Mouse (Mus musculus) kidney, embryonic 16.5 days (tissue): Measurements from ENCODE around the gene St3gal3. TPM values are rescaled to one million over a fixed set of nuclear protein-coding genes. Genes with fewer than 3 reads are reported as not detected.

Experiments used
- ATAC-seq: fragments of 200-750 bp; cut with Nextera tagmentation; 2 replicates; pipeline ENCODE4 v1.8.0; 2017; ENCODE audit warnings: moderate TSS enrichment; ENCODE audit not compliant: low FRiP score, low TSS enrichment
- H3K27ac ChIP-seq: fragments of 300-500 bp; sonication (generic); 2 replicates; pipeline ENCODE4 v1.5.1; 2014; ENCODE audit warnings: low read length
- H3K27me3 ChIP-seq: fragments of 300-500 bp; sonication (generic); 2 replicates; pipeline ENCODE4 v1.6.1; 2014; ENCODE audit warnings: low read length, control low read depth, mixed read lengths; ENCODE audit not compliant: insufficient read depth
- H3K36me3 ChIP-seq: fragments of 300-500 bp; sonication (generic); 2 replicates; pipeline ENCODE4 v1.6.1; 2014; ENCODE audit warnings: low read length, control low read depth, mixed read lengths; ENCODE audit not compliant: insufficient read depth
- H3K4me1 ChIP-seq: fragments of 300-500 bp; sonication (generic); 2 replicates; pipeline ENCODE4 v1.6.1; 2014; ENCODE audit warnings: low read length, control low read depth, mixed read lengths; ENCODE audit not compliant: insufficient read depth
- H3K4me2 ChIP-seq: fragments of 300-500 bp; sonication (generic); replicated peaks from 2 replicates; pipeline ENCODE4 v1.6.1; 2014; ENCODE audit warnings: low read depth, low read length
- H3K4me3 ChIP-seq: fragments of 300-500 bp; sonication (generic); 2 replicates; pipeline ENCODE4 v1.5.1; 2014; ENCODE audit warnings: mild to moderate bottlenecking, low read length
- H3K9ac ChIP-seq: fragments of 300-500 bp; sonication (generic); replicated peaks from 2 replicates; pipeline ENCODE4 v1.6.1; 2014; ENCODE audit warnings: low read length
- H3K9me3 ChIP-seq: fragments of 300-500 bp; sonication (generic); 2 replicates; pipeline ENCODE4 v1.6.1; 2016; ENCODE audit warnings: low read length, control low read depth
- WGBS: fragments of 180-500 bp; shearing (Covaris S2); extraction: QIAGEN DNeasy Blood & Tissue Kit; methylation state at CpG from one replicate; pipeline ENCODE4 v1.1.7; 2014; 5-methylcytosine and 5-hydroxymethylcytosine counted together
- polyA plus RNA-seq: library from polyadenylated mRNA; unstranded; fragments of >200 nt; fragmentation: Nextera tagmentation; extraction: Ambion mirVana; gene quantifications from 2 replicates; pipeline ENCODE4 v1.2.1, GENCODE M21; 2015

St3gal3 gene
- polyA plus RNA-seq, 1 experiment from 2014 or later: 8.7 TPM

GRCm38 (mm10) chr4:118154889-118155288 lies 20.2 kb upstream of the St3gal3 start:
- Histone ChIP-seq H3K9me3 (no peaks in the 10 kb centered on the region), H3K9ac (no peak overlapping the region), H3K27ac (no peak overlapping the region), H3K4me3 (no peak overlapping the region), H3K4me2 (no peak overlapping the region), H3K4me1 (no peaks in the 10 kb centered on the region), H3K27me3 (no peaks in the 10 kb centered on the region), H3K36me3 (peaks cover 80% of the 10 kb centered on the region)
- WGBS: 96% methylated on average over 5 of the region's 5 CpGs
- ATAC-seq: no peak

DNA sequence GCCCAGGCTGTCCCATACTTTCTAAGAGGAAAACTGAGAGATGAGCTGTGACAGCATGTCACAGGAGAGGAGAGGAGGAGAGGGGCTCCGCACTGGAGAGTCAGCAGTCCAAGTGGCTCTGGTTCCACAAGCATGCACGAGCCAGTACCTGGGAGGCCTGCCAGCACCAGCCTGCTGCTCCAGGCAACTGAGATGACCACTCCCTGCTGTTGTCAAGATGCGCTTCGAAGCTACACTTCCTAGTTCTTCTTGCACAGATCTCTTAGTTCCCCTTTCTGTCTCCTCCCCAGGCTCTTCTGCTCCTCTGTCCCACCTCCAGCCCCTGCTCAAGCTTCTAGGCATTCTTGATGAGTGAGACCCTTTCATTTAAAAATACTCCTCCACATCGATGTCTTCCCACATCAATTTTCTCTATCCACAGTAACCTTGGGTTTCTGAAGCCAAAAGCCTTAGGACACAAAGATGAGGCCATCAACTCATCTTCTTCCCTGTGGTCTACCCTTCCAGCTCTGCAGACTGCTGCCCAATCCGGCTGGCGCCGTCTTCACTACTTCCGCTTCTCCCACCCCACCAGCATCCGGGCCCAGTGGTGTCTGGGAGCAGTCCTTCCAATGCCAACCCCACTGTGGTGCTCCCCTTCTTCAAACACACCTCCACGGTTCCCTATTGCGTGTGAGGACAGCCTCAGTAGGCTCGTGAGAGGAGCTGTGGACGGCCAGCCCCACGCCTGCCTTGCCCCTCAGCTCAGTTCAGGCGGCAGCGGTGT lies 17.5 kb upstream of the St3gal3 start:
- WGBS: 95% methylated on average over 17 of the region's 17 CpGs
- Histone ChIP-seq H3K4me3 (no peak overlapping the region), H3K4me1 (no peaks in the 10 kb centered on the region), H3K4me2 (no peak overlapping the region), H3K27ac (no peak overlapping the region), H3K36me3 (peaks cover 81% of the 10 kb centered on the region), H3K27me3 (no peaks in the 10 kb centered on the region), H3K9me3 (no peaks in the 10 kb centered on the region), H3K9ac (no peak overlapping the region)
- ATAC-seq: no peak

DNA sequence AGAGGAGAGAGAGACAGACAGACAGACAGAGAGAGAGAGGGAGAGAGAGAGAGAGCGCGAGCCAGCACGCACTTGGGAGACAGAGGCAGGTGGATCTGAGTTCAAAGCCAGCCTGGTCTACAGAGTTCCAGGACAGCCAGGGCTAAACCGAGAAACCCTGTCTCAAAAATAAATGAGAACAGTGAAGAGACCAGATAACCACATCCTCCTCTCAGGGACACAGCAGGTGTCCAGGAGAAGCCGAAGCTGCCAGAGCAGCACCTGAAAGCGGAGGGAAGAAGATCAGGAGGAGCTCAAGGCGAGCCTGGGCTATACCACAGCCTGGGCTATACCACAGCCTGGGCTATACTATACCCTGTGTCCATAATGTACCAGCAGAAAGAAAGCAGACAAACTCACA lies 16.1 kb upstream of the St3gal3 start:
- no peaks in the 10 kb centered on the region for H3K27me3 ChIP-seq
- WGBS: 96% methylated on average over 7 of the region's 7 CpGs
- no peak overlapping the region for H3K4me3 ChIP-seq
- ATAC-seq: no peak
- H3K4me1 ChIP-seq: no peaks in the 10 kb centered on the region
- H3K4me2 ChIP-seq: no peak overlapping the region
- no peak overlapping the region for H3K27ac ChIP-seq
- H3K9ac ChIP-seq: no peak overlapping the region
- peaks cover 86% of the 10 kb centered on the region for H3K36me3 ChIP-seq
- no peaks in the 10 kb centered on the region for H3K9me3 ChIP-seq

DNA sequence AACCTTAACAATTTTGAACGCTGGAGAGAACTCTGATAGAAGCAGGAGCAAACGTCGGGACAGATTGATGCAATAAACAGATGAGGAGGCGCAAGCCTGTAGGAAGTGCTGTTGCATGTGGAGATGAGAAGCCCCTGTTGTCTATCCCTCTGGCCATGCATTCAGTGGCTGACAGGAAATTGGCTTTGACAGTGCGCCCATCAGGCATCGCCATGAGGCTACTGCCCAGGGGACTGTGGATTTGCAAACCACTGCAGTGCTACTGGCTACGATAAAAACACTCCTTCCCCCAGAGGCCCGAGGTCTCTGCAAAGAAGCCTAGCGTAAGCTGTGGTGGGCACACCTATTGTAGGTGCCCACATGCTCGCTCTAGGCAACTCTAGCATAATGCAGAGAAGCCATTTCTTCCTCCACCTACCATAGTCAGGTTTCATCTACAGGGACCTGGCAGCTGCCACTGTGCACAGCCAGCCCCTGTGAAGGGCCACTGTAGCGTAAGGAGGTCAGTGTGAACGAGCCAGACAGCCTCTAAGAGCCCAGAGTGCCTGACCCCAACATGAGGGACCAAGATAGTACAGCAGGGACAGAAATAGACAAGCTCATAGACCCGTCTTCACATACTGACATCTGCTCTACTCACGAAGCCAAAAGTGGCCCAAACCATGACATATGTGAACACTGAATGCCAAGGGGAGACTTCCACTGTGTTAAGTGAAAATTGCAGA lies 15.4 kb upstream of the St3gal3 start:
- ATAC-seq: no peak
- no peak overlapping the region for H3K4me2 ChIP-seq
- H3K9ac ChIP-seq: no peak overlapping the region
- H3K4me1 ChIP-seq: no peaks in the 10 kb centered on the region
- H3K4me3 ChIP-seq: no peak overlapping the region
- 83% methylated on average over 14 of the region's 14 CpGs for WGBS
- no peak overlapping the region for H3K27ac ChIP-seq
- H3K36me3 ChIP-seq: peaks cover 86% of the 10 kb centered on the region
- no peaks in the 10 kb centered on the region for H3K27me3 ChIP-seq
- H3K9me3 ChIP-seq: no peaks in the 10 kb centered on the region

DNA sequence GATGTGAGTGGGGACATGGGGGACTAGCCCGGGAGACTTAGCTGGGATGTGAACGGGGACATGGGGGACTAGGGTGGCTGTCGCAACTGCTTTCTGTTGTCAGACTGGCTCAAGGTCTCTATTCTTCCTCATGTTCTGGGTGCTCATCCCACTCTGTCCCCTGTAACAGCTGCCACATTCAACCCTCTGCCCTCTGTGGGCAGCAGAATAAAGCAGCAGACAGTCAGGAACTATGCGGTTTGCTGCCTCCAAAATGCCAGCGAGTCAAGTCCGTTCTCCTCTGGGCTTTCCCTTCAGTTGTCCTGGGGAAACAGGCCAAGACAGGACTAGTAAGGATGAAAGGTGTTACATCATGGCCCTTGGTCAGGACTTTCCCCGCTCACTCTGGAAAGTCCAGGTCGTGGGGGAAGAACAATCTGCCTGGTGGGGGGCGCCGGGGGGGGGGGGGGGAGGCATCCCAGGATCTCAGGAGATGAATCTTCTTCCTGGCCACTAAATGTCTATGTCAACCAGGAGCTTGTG lies 14.4 kb upstream of the St3gal3 start:
- ATAC-seq: no peak
- Histone ChIP-seq H3K27me3 (no peaks in the 10 kb centered on the region), H3K4me1 (no peaks in the 10 kb centered on the region), H3K4me2 (no peak overlapping the region), H3K9me3 (no peaks in the 10 kb centered on the region), H3K4me3 (no peak overlapping the region), H3K36me3 (peaks cover 88% of the 10 kb centered on the region), H3K27ac (no peak overlapping the region), H3K9ac (no peak overlapping the region)
- 88% methylated on average over 10 of the region's 10 CpGs for WGBS

GRCm38 (mm10) chr4:118148317-118148687 lies 13.6 kb upstream of the St3gal3 start:
- no peaks in the 10 kb centered on the region for H3K4me1 ChIP-seq
- H3K4me3 ChIP-seq: no peak overlapping the region
- 86% methylated on average over 10 of the region's 10 CpGs for WGBS
- ATAC-seq: no peak
- peaks cover 88% of the 10 kb centered on the region for H3K36me3 ChIP-seq
- no peak overlapping the region for H3K9ac ChIP-seq
- no peak overlapping the region for H3K4me2 ChIP-seq
- H3K27me3 ChIP-seq: no peaks in the 10 kb centered on the region
- no peak overlapping the region for H3K27ac ChIP-seq
- H3K9me3 ChIP-seq: no peaks in the 10 kb centered on the region

- Histone ChIP-seq H3K4me1 (no peaks in the 10 kb centered on the region), H3K4me3 (no peak overlapping the region), H3K27me3 (no peaks in the 10 kb centered on the region), H3K36me3 (peaks cover 88% of the 10 kb centered on the region), H3K9ac (no peak overlapping the region), H3K4me2 (no peak overlapping the region), H3K9me3 (no peaks in the 10 kb centered on the region), H3K27ac (no peak overlapping the region)
- WGBS: 91% methylated on average over 19 of the region's 19 CpGs
- no peak for ATAC-seq
These were observed 13.0 kb upstream of the St3gal3 start for GRCm38 (mm10) chr4:118147547-118148316.

DNA sequence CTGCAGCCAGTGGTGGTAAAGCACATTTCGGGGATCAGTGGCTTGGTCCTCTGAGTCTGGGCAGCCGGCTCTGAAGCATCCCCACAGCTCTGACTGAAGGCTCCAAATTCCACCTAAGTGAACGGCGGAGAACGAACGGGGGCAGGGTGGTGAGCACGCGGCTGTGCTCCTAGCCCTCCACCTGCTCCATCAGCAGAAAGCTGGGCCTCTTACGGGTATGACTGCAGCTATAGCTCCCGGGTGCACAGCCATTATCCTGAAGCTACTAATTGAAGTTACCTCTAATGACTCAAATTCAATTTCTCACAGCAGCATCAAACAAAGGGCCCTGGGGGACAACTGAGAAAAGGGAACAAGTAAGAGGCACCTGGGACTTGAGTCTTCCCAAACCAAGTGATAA lies 12.4 kb upstream of the St3gal3 start:
- Histone ChIP-seq H3K4me3 (no peak overlapping the region), H3K27me3 (no peaks in the 10 kb centered on the region), H3K27ac (no peak overlapping the region), H3K4me1 (no peaks in the 10 kb centered on the region), H3K4me2 (no peak overlapping the region), H3K9me3 (no peaks in the 10 kb centered on the region), H3K9ac (no peak overlapping the region), H3K36me3 (peaks cover 88% of the 10 kb centered on the region)
- no peak for ATAC-seq
- WGBS: 84% methylated on average over 10 of the region's 10 CpGs

GRCm38 (mm10) chr4:118144324-118144723 lies 9.6 kb upstream of the St3gal3 start:
- H3K27me3 ChIP-seq: no peaks in the 10 kb centered on the region
- H3K27ac ChIP-seq: no peak overlapping the region
- peaks cover 90% of the 10 kb centered on the region for H3K36me3 ChIP-seq
- no peak for ATAC-seq
- H3K9ac ChIP-seq: no peak overlapping the region
- H3K4me1 ChIP-seq: no peaks in the 10 kb centered on the region
- no peak overlapping the region for H3K4me3 ChIP-seq
- no peak overlapping the region for H3K4me2 ChIP-seq
- 65% methylated on average over 9 of the region's 9 CpGs for WGBS
- H3K9me3 ChIP-seq: no peaks in the 10 kb centered on the region
